Mouse (Mus musculus) forebrain, embryonic 11.5 days (tissue): Measurements from ENCODE around the gene Card19. TPM values are rescaled to one million over a fixed set of nuclear protein-coding genes. Genes with fewer than 3 reads are reported as not detected.

Source experiments
- ATAC-seq: fragments of 200-750 bp; cut with Nextera tagmentation; replicated peaks from 2 replicates; pipeline ENCODE4 v1.8.0; 2017; ENCODE audit warnings: moderate TSS enrichment; ENCODE audit not compliant: low FRiP score
- DNase-seq: peaks from one replicate; pipeline ENCODE4 v3.0.0-alpha.2; 2017; ENCODE audit warnings: low spot score
- H3K27ac ChIP-seq: fragments of 300-500 bp; sonication (generic); 2 replicates; pipeline ENCODE4 v1.5.1; 2014; ENCODE audit warnings: low read depth, low read length
- H3K27me3 ChIP-seq: fragments of 300-500 bp; sonication (generic); 2 replicates; pipeline ENCODE4 v1.6.1; 2014; ENCODE audit warnings: mild to moderate bottlenecking, low read length, mixed read lengths; ENCODE audit not compliant: control insufficient read depth, insufficient read depth
- H3K36me3 ChIP-seq: fragments of 300-500 bp; sonication (generic); 2 replicates; pipeline ENCODE4 v1.6.1; 2014; ENCODE audit warnings: mild to moderate bottlenecking, low read length, moderate library complexity, mixed read lengths; ENCODE audit not compliant: control insufficient read depth, insufficient read depth
- H3K4me1 ChIP-seq: fragments of 300-500 bp; sonication (generic); replicated peaks from 2 replicates; pipeline ENCODE4 v1.6.1; 2014; ENCODE audit warnings: low read length, mixed read lengths; ENCODE audit not compliant: control insufficient read depth, insufficient read depth
- H3K4me2 ChIP-seq: fragments of 300-500 bp; sonication (generic); 2 replicates; pipeline ENCODE4 v1.6.1; 2014; ENCODE audit warnings: low read depth, mild to moderate bottlenecking, low read length, moderate library complexity, mixed read lengths; ENCODE audit not compliant: severe bottlenecking
- H3K4me3 ChIP-seq: fragments of 300-500 bp; sonication (generic); 2 replicates; pipeline ENCODE4 v1.5.1; 2014; ENCODE audit warnings: low read depth, low read length
- H3K9ac ChIP-seq: fragments of 300-500 bp; sonication (generic); 2 replicates; pipeline ENCODE4 v1.6.1; 2014; ENCODE audit warnings: low read length
- H3K9me3 ChIP-seq: fragments of 300-500 bp; sonication (generic); 2 replicates; pipeline ENCODE4 v1.6.1; 2016; ENCODE audit warnings: low read length, mixed read lengths; ENCODE audit not compliant: control insufficient read depth
- WGBS: fragments of 180-500 bp; shearing (Covaris S2); extraction: QIAGEN DNeasy Blood & Tissue Kit; methylation state at CpG from one replicate; pipeline ENCODE4 v1.1.7; 2014; 5-methylcytosine and 5-hydroxymethylcytosine counted together
- polyA plus RNA-seq: library from polyadenylated mRNA; unstranded; fragments of >200 nt; fragmentation: Nextera tagmentation; extraction: Ambion mirVana; gene quantifications from 2 replicates; pipeline ENCODE4 v1.2.1, GENCODE M21; 2014

Gene Card19
- polyA plus RNA-seq = 18.9 and 19.6 TPM in 2 replicates

GRCm38 (mm10) chr13:49215504-49216219 lies at the start of gene Card19:
TSS of gene Card19 (minus strand) at chr13:49216037.
- no peak within 1 kb of the TSS for H3K27ac ChIP-seq
- DNase-seq = peak; percentile 95
- under 1% methylated on average over 76 of the region's 78 CpGs for WGBS
- H3K9me3 ChIP-seq = no peaks in the 10 kb centered on the region
- peak within 1 kb of the TSS; percentile 59 for H3K4me3 ChIP-seq
- H3K4me1 ChIP-seq = peaks cover 10% of the 10 kb centered on the region
- H3K4me2 ChIP-seq = peak within 1 kb of the TSS; percentile 87
- no peaks in the 10 kb centered on the region for H3K36me3 ChIP-seq
- peak; percentile 92 for ATAC-seq
- H3K9ac ChIP-seq = peak within 1 kb of the TSS; percentile 69
- peaks cover 2% of the 10 kb centered on the region; the same call in 1 of the 2 replicates for H3K27me3 ChIP-seq

DNA sequence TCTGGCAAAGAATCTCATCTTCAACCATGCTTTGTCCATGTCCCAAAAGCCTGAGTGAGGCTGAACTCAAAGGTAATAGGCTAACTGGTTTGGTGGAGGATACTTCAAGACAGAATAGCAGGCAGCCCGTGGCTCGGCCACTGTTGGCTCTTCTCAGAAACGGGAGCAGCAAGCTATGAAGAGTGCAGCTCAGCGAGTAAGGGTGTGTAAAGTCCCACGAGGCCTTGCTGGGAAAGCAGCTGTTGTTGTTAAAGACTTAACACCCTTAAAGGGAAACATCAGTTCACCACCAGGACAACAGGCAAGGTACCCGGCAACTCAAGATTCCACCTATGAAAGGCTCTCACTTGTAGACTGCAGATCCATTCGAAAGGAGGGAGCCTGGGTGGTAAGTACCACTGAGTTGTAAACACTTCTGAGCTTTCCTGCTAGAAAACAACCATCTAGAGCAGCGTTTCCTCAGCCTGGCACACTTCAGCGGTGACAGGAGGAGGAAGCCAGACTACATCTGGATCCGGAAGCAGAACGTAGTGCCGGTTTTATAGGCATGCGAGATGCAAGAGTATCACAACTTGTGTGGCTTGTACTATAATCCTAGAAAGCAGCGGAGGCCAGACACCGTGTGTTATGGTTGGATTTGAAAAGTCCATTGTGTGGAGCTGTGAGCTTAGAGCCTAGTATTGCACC lies 44.3 kb upstream of the Card19 start:
- Histone ChIP-seq H3K9ac (no peak overlapping the region), H3K36me3 (no peaks in the 10 kb centered on the region), H3K4me3 (no peak overlapping the region), H3K4me1 (no peaks in the 10 kb centered on the region), H3K27me3 (no peaks in the 10 kb centered on the region), H3K9me3 (no peaks in the 10 kb centered on the region), H3K27ac (no peak overlapping the region), H3K4me2 (no peak overlapping the region)
- ATAC-seq (no peak), DNase-seq (no peak)
- WGBS = 87% methylated on average over 15 of the region's 15 CpGs

- no peak for ATAC-seq
- Histone ChIP-seq H3K9ac (no peak overlapping the region), H3K4me3 (no peak overlapping the region), H3K36me3 (no peaks in the 10 kb centered on the region), H3K27ac (no peak overlapping the region), H3K4me1 (no peaks in the 10 kb centered on the region), H3K9me3 (no peaks in the 10 kb centered on the region), H3K4me2 (no peak overlapping the region), H3K27me3 (no peaks in the 10 kb centered on the region)
- 76% methylated on average over 3 of the region's 3 CpGs for WGBS
- no peak for DNase-seq
These were observed 42.0 kb upstream of the Card19 start for GRCm38 (mm10) chr13:49257819-49258313.

- H3K9me3 ChIP-seq = no peaks in the 10 kb centered on the region
These were observed 36.9 kb upstream of the Card19 start for GRCm38 (mm10) chr13:49252746-49253145.

DNA sequence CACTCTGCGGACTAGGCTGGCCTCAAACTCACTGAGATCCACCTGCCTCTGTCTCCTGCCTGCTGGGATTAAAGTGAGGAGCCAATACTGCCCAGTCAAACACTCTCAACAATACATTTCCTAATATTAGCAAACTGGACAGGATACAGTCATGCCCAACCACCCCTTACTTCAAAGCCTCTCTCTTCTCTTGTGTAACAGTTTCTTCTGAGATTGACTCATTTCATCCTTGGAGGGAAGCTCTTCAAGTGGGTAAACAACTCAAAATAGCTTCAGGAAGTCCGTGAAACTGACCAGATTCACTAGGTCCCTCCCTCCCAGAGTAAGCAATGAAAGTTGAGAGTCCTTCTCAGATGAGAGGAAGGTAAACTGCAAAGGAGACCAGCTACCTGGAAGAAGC lies 36.3 kb upstream of the Card19 start:
- Histone ChIP-seq H3K9ac (no peak overlapping the region), H3K4me3 (no peak overlapping the region), H3K36me3 (no peaks in the 10 kb centered on the region), H3K4me2 (no peak overlapping the region), H3K4me1 (0 out of 2 replicates have a peak, but pooled peaks cover 4% of the 10 kb centered on the region), H3K27me3 (peaks cover 15% of the 10 kb centered on the region), H3K27ac (no peak overlapping the region), H3K9me3 (no peaks in the 10 kb centered on the region)
- DNase-seq (no peak), ATAC-seq (no peak)
- 70% methylated on average over 2 of the region's 2 CpGs for WGBS

More at GRCm38 (mm10) chr13:49252746-49253145, 36.9 kb upstream of the Card19 start:
- Histone ChIP-seq H3K9ac (no peak overlapping the region), H3K27me3 (peaks cover 9% of the 10 kb centered on the region), H3K4me3 (no peak overlapping the region), H3K27ac (no peak overlapping the region), H3K36me3 (no peaks in the 10 kb centered on the region), H3K4me1 (0 out of 2 replicates have a peak, but pooled peaks cover 3% of the 10 kb centered on the region), H3K4me2 (no peak overlapping the region)
- ATAC-seq = no peak
- 90% methylated on average over 13 of the region's 13 CpGs for WGBS
- DNase-seq = no peak

DNA sequence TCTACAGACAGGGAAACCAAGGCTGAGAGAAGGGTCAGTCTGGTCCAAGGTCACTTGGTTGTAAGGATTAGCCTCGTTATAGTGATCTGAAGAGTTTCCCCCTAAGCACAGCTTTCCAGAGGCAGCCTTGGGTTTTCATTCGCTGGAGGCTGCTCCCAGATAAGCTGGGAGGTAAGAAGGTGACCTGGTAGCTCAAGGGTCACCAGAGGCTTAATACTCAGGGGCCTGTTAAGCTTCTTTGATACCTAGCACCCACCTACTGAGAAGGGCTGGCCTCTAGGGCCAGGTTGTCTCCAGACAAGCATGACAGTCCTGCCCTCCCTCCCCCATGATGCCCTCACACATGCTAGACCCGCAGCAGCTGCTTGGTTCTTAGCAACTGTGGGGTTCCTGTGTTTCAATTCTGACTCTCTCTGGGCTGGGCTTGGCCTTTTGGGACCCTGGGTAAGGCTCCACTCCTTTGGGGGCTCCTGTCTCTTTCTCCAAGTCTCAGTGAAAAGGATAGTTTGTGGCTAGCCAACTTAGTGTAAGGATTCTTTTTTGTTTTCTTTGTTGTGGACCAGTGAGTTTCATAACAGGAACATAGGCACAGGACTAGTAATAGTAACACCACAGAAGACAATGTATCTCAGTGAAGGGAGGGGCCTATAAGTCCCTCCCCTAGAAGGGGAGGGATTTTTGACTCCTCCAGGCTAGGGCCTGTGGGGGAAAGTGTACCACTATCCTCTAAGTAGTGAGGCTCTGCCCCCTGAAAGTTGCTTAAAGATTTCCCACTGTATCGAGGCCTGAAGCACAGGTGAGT lies 35.1 kb upstream of the Card19 start:
- no peak overlapping the region for H3K9ac ChIP-seq

DNA sequence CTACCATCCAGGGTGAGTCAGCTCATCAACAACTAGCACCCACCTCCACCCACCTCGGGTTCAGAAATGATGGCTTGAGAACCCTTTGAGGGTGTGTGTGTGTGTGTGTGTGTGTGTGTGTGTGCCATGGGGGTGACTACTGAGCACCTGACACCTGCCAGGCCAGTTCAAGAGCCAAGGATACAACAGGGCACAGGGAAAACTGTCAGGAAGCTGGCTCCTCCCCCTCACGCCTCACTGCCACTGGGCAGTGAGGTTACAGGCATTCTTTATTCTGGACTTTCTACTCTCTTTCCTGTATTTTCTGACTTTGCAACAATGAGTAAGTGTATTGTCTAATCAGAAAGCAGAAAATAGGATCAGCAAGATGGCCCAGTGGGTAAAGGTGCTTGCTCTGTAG lies 33.8 kb upstream of the Card19 start:
- Histone ChIP-seq H3K4me2 (no peak overlapping the region), H3K27ac (no peak overlapping the region), H3K36me3 (no peaks in the 10 kb centered on the region), H3K4me1 (0 out of 2 replicates have a peak, but pooled peaks cover 6% of the 10 kb centered on the region), H3K9me3 (no peaks in the 10 kb centered on the region), H3K9ac (no peak overlapping the region), H3K27me3 (peaks cover 28% of the 10 kb centered on the region), H3K4me3 (no peak overlapping the region)
- ATAC-seq = no peak
- 75% methylated on average over 2 of the region's 2 CpGs for WGBS
- DNase-seq = no peak

More for the DNA sequence above, 35.1 kb upstream of the Card19 start:
- Histone ChIP-seq H3K27me3 (peaks cover 26% of the 10 kb centered on the region), H3K4me3 (no peak overlapping the region), H3K27ac (no peak overlapping the region), H3K9me3 (no peaks in the 10 kb centered on the region), H3K4me2 (no peak overlapping the region), H3K36me3 (no peaks in the 10 kb centered on the region), H3K4me1 (0 out of 2 replicates have a peak, but pooled peaks cover 5% of the 10 kb centered on the region)
- DNase-seq (no peak), ATAC-seq (no peak)
- WGBS = 22% methylated on average over 4 of the region's 4 CpGs

- H3K4me3 ChIP-seq = no peak overlapping the region
- 0 out of 2 replicates have a peak, but pooled peaks cover 6% of the 10 kb centered on the region for H3K4me1 ChIP-seq
- 63% methylated on average over 3 of the region's 3 CpGs for WGBS
- peaks cover 28% of the 10 kb centered on the region for H3K27me3 ChIP-seq
- ATAC-seq = no peak
- H3K36me3 ChIP-seq = no peaks in the 10 kb centered on the region
- DNase-seq = no peak
- no peaks in the 10 kb centered on the region for H3K9me3 ChIP-seq
- no peak overlapping the region for H3K27ac ChIP-seq
- H3K4me2 ChIP-seq = no peak overlapping the region
- no peak overlapping the region for H3K9ac ChIP-seq
These were observed 33.1 kb upstream of the Card19 start for GRCm38 (mm10) chr13:49248923-49249322.
